Mouse (Mus musculus) liver, embryonic 16.5 days (tissue): ENCODE data around the gene Dgcr8. TPM values are rescaled to one million over a fixed set of nuclear protein-coding genes. Genes with fewer than 3 reads are reported as not detected.

Experiments used
- ATAC-seq: fragments of 200-750 bp; cut with Nextera tagmentation; 2 replicates; pipeline ENCODE4 v1.8.0; 2017; ENCODE audit warnings: low read depth, mild to moderate bottlenecking, moderate number of reproducible peaks, moderate library complexity
- H3K27ac ChIP-seq: fragments of 300-500 bp; sonication (generic); 2 replicates; pipeline ENCODE4 v1.5.1; 2014; ENCODE audit warnings: mild to moderate bottlenecking, low read length
- H3K27me3 ChIP-seq: fragments of 300-500 bp; sonication (generic); 2 replicates; pipeline ENCODE4 v1.6.1; 2014; ENCODE audit warnings: low read depth, low read length, mixed read lengths; ENCODE audit not compliant: control insufficient read depth, insufficient read depth
- H3K36me3 ChIP-seq: fragments of 300-500 bp; sonication (generic); 2 replicates; pipeline ENCODE4 v1.6.1; 2014; ENCODE audit warnings: mild to moderate bottlenecking; ENCODE audit not compliant: control insufficient read depth, insufficient read depth
- H3K4me1 ChIP-seq: fragments of 300-500 bp; sonication (generic); 2 replicates; pipeline ENCODE4 v1.6.1; 2014; ENCODE audit warnings: low read depth, low read length, mixed read lengths; ENCODE audit not compliant: control insufficient read depth
- H3K4me2 ChIP-seq: fragments of 300-500 bp; sonication (generic); 2 replicates; pipeline ENCODE4 v1.6.1; 2014; ENCODE audit warnings: low read depth, low read length, mixed read lengths
- H3K4me3 ChIP-seq: fragments of 300-500 bp; sonication (generic); 2 replicates; pipeline ENCODE4 v1.5.1; 2014; ENCODE audit warnings: low read depth, mild to moderate bottlenecking, low read length
- H3K9ac ChIP-seq: fragments of 300-500 bp; sonication (generic); 2 replicates; pipeline ENCODE4 v1.6.1; 2014; ENCODE audit warnings: low read depth, low read length
- H3K9me3 ChIP-seq: fragments of 300-500 bp; sonication (generic); replicated peaks from 2 replicates; pipeline ENCODE4 v1.6.1; 2016; ENCODE audit warnings: low read length; ENCODE audit not compliant: control insufficient read depth
- WGBS: fragments of 180-500 bp; shearing (Covaris S2); extraction: QIAGEN DNeasy Blood & Tissue Kit; methylation state at CpG from one replicate; pipeline ENCODE4 v1.1.7; 2014; ENCODE audit not compliant: insufficient replicate concordance; 5-methylcytosine and 5-hydroxymethylcytosine counted together
- polyA plus RNA-seq: library from polyadenylated mRNA; unstranded; fragments of >200 nt; fragmentation: Nextera tagmentation; extraction: Ambion mirVana; gene quantifications from 2 replicates; pipeline ENCODE4 v1.2.1, GENCODE M21; 2015

Gene Dgcr8
- polyA plus RNA-seq, 1 experiment from 2014 or later: 10.5 TPM

DNA sequence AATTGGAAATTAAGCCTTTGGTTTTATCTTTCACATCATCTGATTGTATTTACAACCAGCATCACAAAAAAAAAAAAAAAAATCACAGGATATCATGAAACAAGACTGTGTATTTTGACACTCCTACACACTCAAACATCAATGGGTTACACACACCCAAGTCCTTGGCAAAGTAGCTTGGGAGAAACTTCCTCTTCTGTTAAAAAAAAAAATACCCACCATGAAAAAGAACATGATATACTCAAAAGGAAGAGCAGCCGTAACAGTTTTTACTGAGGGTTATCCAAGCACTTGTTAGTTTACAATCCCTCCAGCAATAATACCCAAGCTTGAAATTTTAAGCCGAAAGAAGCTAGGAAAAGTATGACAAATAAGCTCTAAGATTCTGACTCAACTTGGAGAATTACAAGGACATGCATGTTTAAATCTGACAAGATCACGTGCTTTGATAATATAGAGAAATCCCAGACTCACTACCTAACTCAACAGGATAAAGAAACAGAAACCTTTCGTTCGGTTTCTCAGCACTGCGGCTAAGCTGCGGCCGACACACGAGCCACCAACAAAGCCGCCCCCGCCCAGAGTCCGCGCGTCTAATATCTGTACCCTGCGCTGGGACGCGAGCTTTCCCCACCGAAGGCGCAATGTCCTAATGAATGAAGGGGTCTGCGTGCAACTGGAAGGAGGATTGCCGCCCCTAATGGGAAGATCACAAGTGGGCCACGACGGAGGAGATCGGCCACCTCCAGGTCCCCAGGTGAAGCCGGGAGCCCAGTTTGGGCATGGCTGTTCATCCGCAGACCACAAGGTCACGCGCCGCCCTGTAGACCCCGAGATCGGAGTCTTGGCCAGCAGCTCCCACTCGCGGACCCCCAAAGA, 41.3 kb downstream of the Dgcr8 start:
- under 1% methylated on average over 33 of the region's 33 CpGs for WGBS
- no peak for ATAC-seq
- Histone ChIP-seq H3K9ac (peak overlapping the region; percentile 88), H3K4me1 (peaks cover 32% of the 10 kb centered on the region), H3K27ac (peak overlapping the region; percentile 87), H3K36me3 (peaks cover 48% of the 10 kb centered on the region), H3K9me3 (no peaks in the 10 kb centered on the region), H3K4me2 (peak overlapping the region; percentile 97), H3K4me3 (peak overlapping the region; percentile 93), H3K27me3 (no peaks in the 10 kb centered on the region)

DNA sequence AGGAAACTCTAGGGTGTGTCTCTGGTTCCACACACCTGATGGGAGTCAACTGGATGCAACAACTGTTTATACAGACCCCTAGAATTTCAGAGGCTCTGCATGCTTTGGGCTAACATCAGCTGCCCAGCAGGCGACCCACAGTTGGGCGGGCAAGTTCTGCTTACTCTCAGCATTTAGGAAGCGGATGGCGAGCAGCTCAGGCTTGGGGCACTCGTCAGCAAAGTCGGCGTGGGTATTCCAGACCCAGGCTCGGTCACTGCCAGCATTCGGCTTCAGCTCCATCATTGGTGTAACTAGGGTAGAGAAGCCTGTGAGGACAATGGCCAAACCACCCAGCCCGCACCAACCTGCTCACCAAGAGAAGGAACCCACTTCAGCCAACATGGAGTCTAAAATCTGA, 47.5 kb downstream of the Dgcr8 start:
- Histone ChIP-seq H3K4me3 (no peak overlapping the region), H3K36me3 (peaks cover 64% of the 10 kb centered on the region), H3K9me3 (no peaks in the 10 kb centered on the region), H3K4me2 (no peak overlapping the region), H3K4me1 (peaks cover 1% of the 10 kb centered on the region), H3K9ac (no peak overlapping the region), H3K27ac (no peak overlapping the region), H3K27me3 (no peaks in the 10 kb centered on the region)
- 79% methylated on average over 10 of the region's 10 CpGs for WGBS
- no peak for ATAC-seq

DNA sequence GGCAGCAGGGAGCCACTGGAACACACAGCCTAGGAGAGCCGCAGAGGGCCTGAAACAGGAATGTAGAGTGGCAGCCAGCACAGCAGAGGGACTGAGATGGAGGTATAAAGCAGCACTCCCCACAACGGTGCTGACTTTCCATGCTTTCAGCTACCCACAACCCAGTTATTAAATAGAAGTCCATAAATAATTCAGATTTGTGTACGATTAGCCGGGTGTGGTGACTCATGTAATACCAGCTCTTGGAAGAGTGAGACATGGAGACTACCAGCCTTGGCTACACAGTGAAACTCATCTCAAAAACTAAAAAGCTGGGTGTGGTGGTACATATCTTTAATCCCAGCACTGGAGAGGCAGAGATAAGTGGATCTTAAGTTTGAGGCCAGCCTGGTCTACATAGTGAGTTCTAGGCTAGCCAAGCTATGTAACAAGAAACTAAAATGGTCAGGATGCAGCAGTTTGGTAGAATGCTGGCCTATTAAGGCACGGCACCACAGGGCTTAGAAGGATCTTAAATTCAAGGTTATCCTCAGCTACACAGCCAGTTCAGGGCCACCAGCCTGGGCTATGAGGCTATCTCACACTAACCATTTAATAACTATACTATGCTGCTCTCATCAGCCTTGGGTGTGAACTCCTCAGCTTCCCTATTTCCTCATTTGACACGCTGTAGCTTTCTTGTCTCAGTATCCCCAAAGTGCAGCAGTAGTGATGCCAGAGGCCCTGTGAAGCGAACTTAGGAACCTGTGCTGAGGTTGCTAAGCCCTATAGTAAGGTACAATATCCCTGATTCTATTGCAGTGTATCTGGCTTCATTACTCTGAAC, 52.2 kb downstream of the Dgcr8 start:
- no peak for ATAC-seq
- H3K4me2 ChIP-seq: no peak overlapping the region

DNA sequence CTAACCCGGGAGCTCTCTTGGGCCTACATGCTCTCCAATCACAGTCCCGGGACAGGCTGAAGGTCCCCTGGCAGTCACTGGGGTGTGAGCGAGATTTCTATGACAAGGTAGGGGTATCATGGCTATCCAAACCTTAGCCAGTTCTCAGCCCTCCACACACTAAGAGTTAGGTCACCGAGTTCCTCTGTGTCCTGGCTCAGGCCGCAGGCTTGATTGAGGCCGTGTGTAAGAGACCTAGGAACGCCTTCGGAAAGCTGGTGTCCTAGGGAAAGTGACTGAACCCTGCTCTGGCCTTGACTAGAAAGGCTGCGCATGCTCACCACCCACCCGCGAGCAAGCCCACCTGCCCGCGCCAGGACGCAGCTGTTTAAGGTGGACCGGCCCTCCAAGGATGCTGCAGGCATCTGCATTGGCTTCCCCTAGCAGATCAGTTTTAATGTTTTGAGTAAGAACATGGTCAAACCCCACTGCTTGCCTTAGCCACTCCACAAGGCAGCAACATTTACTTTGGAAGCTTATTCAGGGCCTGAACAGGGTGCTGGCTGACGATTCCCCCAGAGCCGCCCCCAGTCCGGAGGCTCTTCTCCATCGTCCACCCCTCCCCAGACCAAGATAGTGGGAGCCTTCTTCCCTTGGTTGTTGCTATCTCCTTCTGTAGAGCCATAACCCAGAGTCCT, 53.5 kb downstream of the Dgcr8 start:
- peak overlapping the region; percentile 68 for H3K4me3 ChIP-seq
- peaks cover 4% of the 10 kb centered on the region for H3K4me1 ChIP-seq
- peak overlapping the region; percentile 58; the same call in 1 of the 2 replicates for H3K9ac ChIP-seq
- H3K27ac ChIP-seq: 0 out of 2 replicates have a peak overlapping the region, but pooled peaks have one; percentile 45
- ATAC-seq: peak; percentile 12
- H3K4me2 ChIP-seq: peak overlapping the region; percentile 70
- WGBS: 11% methylated on average over 19 of the region's 19 CpGs
- H3K27me3 ChIP-seq: peaks cover 25% of the 10 kb centered on the region
- peaks cover 15% of the 10 kb centered on the region; the same call in 1 of the 2 replicates for H3K36me3 ChIP-seq
- no peaks in the 10 kb centered on the region for H3K9me3 ChIP-seq

More for the DNA sequence above, 52.2 kb downstream of the Dgcr8 start:
- Histone ChIP-seq H3K27me3 (peaks cover 25% of the 10 kb centered on the region), H3K4me3 (no peak overlapping the region), H3K36me3 (peaks cover 27% of the 10 kb centered on the region), H3K9me3 (no peaks in the 10 kb centered on the region), H3K27ac (no peak overlapping the region), H3K9ac (no peak overlapping the region), H3K4me1 (peaks cover 4% of the 10 kb centered on the region)
- 69% methylated on average over 7 of the region's 7 CpGs for WGBS

DNA sequence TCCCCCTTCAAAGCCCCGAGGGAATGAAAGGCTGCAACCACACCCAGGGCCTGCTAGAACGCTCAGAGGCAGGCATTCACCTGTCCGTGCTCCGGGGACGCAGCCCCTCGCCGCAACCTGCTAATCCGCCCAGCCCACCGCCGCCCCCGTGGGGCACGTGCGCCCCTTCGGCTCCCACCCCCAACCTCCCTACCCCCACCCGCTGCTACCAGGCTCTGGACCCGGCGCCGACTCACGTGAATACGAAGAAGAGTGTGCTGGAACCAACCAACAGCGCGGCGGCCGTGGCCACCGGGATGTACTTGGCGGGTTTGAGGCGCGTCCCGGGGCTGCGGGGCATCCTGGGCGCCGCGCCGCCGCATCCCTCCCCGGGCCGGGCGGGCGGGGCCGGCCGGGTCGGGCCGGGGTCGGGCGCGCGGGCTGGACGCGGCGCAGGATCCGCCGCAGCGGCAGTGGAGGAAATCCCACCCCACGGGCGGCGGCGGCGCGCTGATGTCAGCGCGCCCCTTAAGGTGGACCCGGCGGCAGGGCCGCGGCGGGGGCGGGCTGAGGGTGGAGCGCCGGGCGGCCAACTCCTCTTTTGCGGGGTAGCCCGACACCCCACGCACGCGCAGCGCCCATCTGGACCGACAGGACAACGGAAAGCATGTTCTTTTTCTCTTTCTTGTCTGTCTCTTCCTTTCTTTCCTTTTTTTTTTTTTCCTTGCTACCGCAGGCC, 54.2 kb downstream of the Dgcr8 start, which contains the start of gene Zdhhc8:
Zdhhc8 (minus strand) TSS at position 466 of the 718 bp plus-strand sequence.
- Histone ChIP-seq H3K4me1 (peaks cover 7% of the 10 kb centered on the region), H3K4me2 (peak within 1 kb of the TSS; percentile 70), H3K27ac (0 out of 2 replicates have a peak within 1 kb of the TSS, but pooled peaks have one; percentile 45), H3K27me3 (peaks cover 25% of the 10 kb centered on the region), H3K36me3 (peaks cover 12% of the 10 kb centered on the region; the same call in 1 of the 2 replicates), H3K9me3 (no peaks in the 10 kb centered on the region), H3K4me3 (peak within 1 kb of the TSS; percentile 68), H3K9ac (peak within 1 kb of the TSS; percentile 58)
- under 1% methylated on average over 73 of the region's 79 CpGs for WGBS
- ATAC-seq: peak; percentile 67

DNA sequence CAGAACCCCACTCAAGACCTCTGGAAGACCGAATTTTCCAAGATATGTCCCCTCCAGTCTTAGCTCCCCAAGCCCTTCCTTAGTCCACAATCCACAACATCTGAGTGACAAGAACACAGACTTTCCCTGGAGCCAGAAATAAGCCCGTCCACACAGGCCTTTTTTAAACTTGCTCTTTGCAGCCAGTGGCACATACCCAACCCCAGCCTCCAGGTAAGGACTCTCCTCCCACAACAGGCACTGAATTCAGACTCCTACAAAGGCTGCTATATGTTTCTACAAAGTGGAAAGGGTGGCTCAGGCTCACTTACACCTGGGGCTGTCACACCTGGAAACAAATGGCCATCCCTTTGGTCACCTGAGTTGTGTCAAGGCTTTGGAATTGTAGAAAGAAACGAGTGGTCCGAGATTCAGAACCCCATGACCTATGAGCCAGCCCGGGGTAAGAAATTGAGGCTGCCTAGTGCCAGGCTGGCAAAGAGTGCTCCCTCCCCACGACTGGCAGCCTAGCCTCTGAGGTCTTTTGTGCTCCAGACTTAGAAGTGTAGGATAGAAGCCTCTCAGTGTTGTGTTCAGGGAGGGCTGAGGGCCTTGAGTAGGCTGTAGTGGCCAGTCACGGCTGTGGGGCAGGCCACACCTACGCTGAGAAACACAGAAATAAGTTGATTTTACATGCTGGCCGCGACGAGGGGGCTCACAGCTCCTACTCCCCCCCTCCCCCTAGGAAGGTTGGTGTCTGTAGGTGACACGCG, 55.0 kb downstream of the Dgcr8 start:
- H3K27ac ChIP-seq: no peak overlapping the region
- H3K36me3 ChIP-seq: peaks cover 7% of the 10 kb centered on the region; the same call in 1 of the 2 replicates
- peak overlapping the region; percentile 70 for H3K4me2 ChIP-seq
- 0 out of 2 replicates have a peak, but pooled peaks have one; percentile 4 for ATAC-seq
- H3K9me3 ChIP-seq: no peaks in the 10 kb centered on the region
- H3K27me3 ChIP-seq: peaks cover 25% of the 10 kb centered on the region
- H3K4me1 ChIP-seq: peaks cover 7% of the 10 kb centered on the region
- H3K9ac ChIP-seq: peak overlapping the region; percentile 58
- WGBS: 21% methylated on average over 13 of the region's 13 CpGs
- H3K4me3 ChIP-seq: peak overlapping the region; percentile 68

DNA sequence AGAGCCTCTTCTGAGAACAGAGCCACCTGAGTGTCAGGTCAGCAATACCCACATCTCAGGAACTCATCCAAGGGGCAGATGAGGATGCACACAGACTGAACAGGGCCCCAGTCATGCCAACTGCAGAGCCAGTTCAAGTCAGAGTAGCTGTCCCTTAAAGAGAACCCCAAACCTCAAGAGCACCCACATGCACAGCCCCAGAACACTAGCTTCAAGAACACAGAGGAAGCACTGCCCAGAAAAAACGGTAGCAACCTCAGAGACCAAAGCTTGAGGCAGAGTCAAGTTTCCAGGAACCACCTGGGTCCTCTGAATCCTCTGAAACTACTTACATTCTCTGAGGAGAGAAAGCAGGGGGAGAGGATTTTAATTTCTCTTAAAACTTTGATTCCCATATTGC, 55.6 kb downstream of the Dgcr8 start:
- ATAC-seq: no peak
- Histone ChIP-seq H3K4me1 (peaks cover 7% of the 10 kb centered on the region), H3K4me2 (no peak overlapping the region), H3K27ac (no peak overlapping the region), H3K4me3 (no peak overlapping the region), H3K27me3 (peaks cover 25% of the 10 kb centered on the region), H3K9ac (no peak overlapping the region), H3K9me3 (no peaks in the 10 kb centered on the region), H3K36me3 (peaks cover 4% of the 10 kb centered on the region; the same call in 1 of the 2 replicates)
- 19% methylated on average over 1 of the region's 1 CpGs for WGBS
